17 mouse cellular contexts compared by ENCODE assay signal in the genomic region with DNA sequence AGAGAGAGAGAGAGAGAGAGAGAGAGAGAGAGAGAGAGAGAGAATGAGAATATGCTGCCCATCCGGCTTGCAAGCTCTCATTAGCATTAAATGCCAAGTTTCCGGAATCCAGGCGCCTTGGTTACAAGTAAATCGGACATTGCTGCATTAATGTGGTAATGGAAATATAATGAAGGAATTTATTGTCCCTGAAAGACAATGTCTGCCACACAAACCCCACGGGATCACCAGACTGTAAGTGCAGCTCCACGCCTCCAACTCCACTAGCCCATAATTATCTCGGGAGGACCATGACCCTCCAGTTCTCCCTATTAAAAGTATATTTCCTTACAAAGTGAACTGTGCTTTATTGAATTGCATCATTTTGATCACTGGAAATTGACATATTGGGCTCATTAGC.
DNase-seq lines count a peak whose midpoint lies in the region; ATAC-seq lines count a peak whose summit lies in the region.
"Had no signal": no experiment of that assay in that cellular context is flagged by ENCODE, and none has a peak within 500 bp of the region (broad histone marks: within the 10 kb centered on the region; RNA-seq: fewer than 3 reads in every experiment).

No protein-coding gene starts in this region.

- H3K4me3 ChIP-seq in hindbrain, embryonic 12.5 days, result no peak overlapping the region
- H3K4me3 ChIP-seq in hindbrain, embryonic 13.5 days, result no peak overlapping the region

- H3K27ac ChIP-seq in hindbrain, embryonic 12.5 days, result no peak overlapping the region
- H3K27ac ChIP-seq in hindbrain, embryonic 13.5 days, result no peak overlapping the region

- H3K36me3 ChIP-seq in hindbrain, embryonic 12.5 days, result no peaks in the 10 kb centered on the region
- no peaks in the 10 kb centered on the region for H3K36me3 ChIP-seq in hindbrain, embryonic 13.5 days

- H3K4me1 ChIP-seq in hindbrain, embryonic 12.5 days, result no peaks in the 10 kb centered on the region
- H3K4me1 ChIP-seq in hindbrain, embryonic 13.5 days (replicated peaks), result peaks cover 11% of the 10 kb centered on the region

- H3K9ac ChIP-seq in hindbrain, embryonic 12.5 days, result no peak overlapping the region
- no peak overlapping the region for H3K9ac ChIP-seq in hindbrain, embryonic 13.5 days

- no peaks in the 10 kb centered on the region for H3K9me3 ChIP-seq in hindbrain, embryonic 12.5 days (replicated peaks)
- no peaks in the 10 kb centered on the region for H3K9me3 ChIP-seq in hindbrain, embryonic 13.5 days

- peak; percentile 13 for DNase-seq in embryo, embryonic 11 days
- no peak for DNase-seq in embryo, embryonic 10.5 days (ENCODE audit: low spot score)
- peak; percentile 55 for DNase-seq in Muller cell, postnatal 12 days (ENCODE audit: inconsistent ontology term)
- DNase-seq in mesoderm, embryonic 11.5 days (ENCODE audit: low read depth, low spot score), result peak; percentile 8
- DNase-seq in right cerebral cortex, postnatal 36 days (ENCODE audit: low spot score in 2 of 2), result no peak
- DNase-seq in ovary, adult 18-20 months (ENCODE audit: low spot score), result no peak
- DNase-seq: adrenal gland, postnatal 10 days; cerebellum, adult 8-10 months; kidney, adult 2 months; kidney, postnatal 10 days; left cerebral cortex, postnatal 4 days; lung, postnatal 4 days; right cerebral cortex, postnatal 4 days; thymus, postnatal 14 days had no signal

- WGBS in hindbrain, embryonic 12.5 days, result 38% methylated on average over 7 of the region's 7 CpGs
- 28% methylated on average over 7 of the region's 7 CpGs for WGBS in hindbrain, embryonic 13.5 days

- H3K27me3 ChIP-seq in hindbrain, embryonic 12.5 days, result no peaks in the 10 kb centered on the region
- no peaks in the 10 kb centered on the region for H3K27me3 ChIP-seq in hindbrain, embryonic 13.5 days

- no peak overlapping the region for H3K4me2 ChIP-seq in hindbrain, embryonic 12.5 days (replicated peaks)
- H3K4me2 ChIP-seq in hindbrain, embryonic 13.5 days, result no peak overlapping the region
- H3K4me2 ChIP-seq: heart, embryonic 11.5 days had no signal

- ATAC-seq in hindbrain, embryonic 12.5 days (ENCODE audit: low FRiP score), result peak; percentile 55; the same call in 1 of the 2 replicates
- ATAC-seq in hindbrain, embryonic 13.5 days (ENCODE audit: low FRiP score), result no peak

Comparison
In these comparisons a context has a peak if more than half of its experiments do, and no peak if none do; other contexts are left out.
1. DNase-seq: peak in embryo, embryonic 11 days (single experiment), Muller cell, postnatal 12 days (single experiment) and mesoderm, embryonic 11.5 days (single experiment); none in embryo, embryonic 10.5 days (single experiment), right cerebral cortex, postnatal 36 days (0 of 2) and ovary, adult 18-20 months (single experiment).